Mouse (Mus musculus): Measurements from ENCODE around the gene Slc51b. TPM values are rescaled to one million over a fixed set of nuclear protein-coding genes. Genes with fewer than 3 reads are reported as not detected.

Gene Slc51b
- polyA plus RNA-seq, 1 experiment from 2014 or later, result not detected

GRCm38 (mm10) chr9:65435211-65435610 is 12.5 kb upstream of the Slc51b start:
- peak; percentile 17; the same call in 1 of the 2 replicates for ATAC-seq (ENCODE audit: low FRiP score, low read depth)
- no peaks in the 10 kb centered on the region for H3K27me3 ChIP-seq
- 0 out of 2 replicates have a peak overlapping the region, but pooled peaks have one; percentile 94 for H3K9ac ChIP-seq
- H3K36me3 ChIP-seq, result peaks cover 5% of the 10 kb centered on the region
- no peak overlapping the region for H3K27ac ChIP-seq (replicated peaks)
- peak overlapping the region; percentile 64 for H3K4me2 ChIP-seq
- 78% methylated on average over 4 of the region's 4 CpGs for WGBS
- no peaks in the 10 kb centered on the region for H3K9me3 ChIP-seq
- H3K4me3 ChIP-seq, result peak overlapping the region; percentile 100; the same call in 1 of the 2 replicates
- peaks cover 9% of the 10 kb centered on the region for H3K4me1 ChIP-seq (replicated peaks)

- H3K27ac ChIP-seq (replicated peaks), result no peak overlapping the region
- no peak overlapping the region for H3K9ac ChIP-seq
- 70% methylated on average over 5 of the region's 5 CpGs for WGBS
- no peak for ATAC-seq (ENCODE audit: low FRiP score, low read depth)
- H3K4me2 ChIP-seq, result no peak overlapping the region
- 0 out of 2 replicates have a peak, but pooled peaks cover 3% of the 10 kb centered on the region for H3K36me3 ChIP-seq
- no peaks in the 10 kb centered on the region for H3K27me3 ChIP-seq
- H3K4me1 ChIP-seq (replicated peaks), result peaks cover 9% of the 10 kb centered on the region
- H3K9me3 ChIP-seq, result no peaks in the 10 kb centered on the region
- H3K4me3 ChIP-seq, result no peak overlapping the region
Observed at GRCm38 (mm10) chr9:65434140-65434539, 11.4 kb upstream of the Slc51b start.

GRCm38 (mm10) chr9:65432236-65432635 is 9.5 kb upstream of the Slc51b start:
- peak; percentile 57; the same call in 1 of the 2 replicates for ATAC-seq (ENCODE audit: low FRiP score, low read depth)

GRCm38 (mm10) chr9:65430921-65431320 is 8.2 kb upstream of the Slc51b start:
- Histone ChIP-seq H3K4me1 (replicated peaks) (no peaks in the 10 kb centered on the region), H3K4me3 (no peak overlapping the region), H3K4me2 (no peak overlapping the region), H3K27me3 (no peaks in the 10 kb centered on the region), H3K9me3 (no peaks in the 10 kb centered on the region), H3K9ac (no peak overlapping the region), H3K36me3 (no peaks in the 10 kb centered on the region), H3K27ac (replicated peaks) (no peak overlapping the region)
- ATAC-seq (ENCODE audit: low FRiP score, low read depth), result no peak
- 93% methylated on average over 5 of the region's 5 CpGs for WGBS

More at GRCm38 (mm10) chr9:65432236-65432635, 9.5 kb upstream of the Slc51b start:
- Histone ChIP-seq H3K9me3 (no peaks in the 10 kb centered on the region), H3K4me2 (no peak overlapping the region), H3K27ac (replicated peaks) (no peak overlapping the region), H3K9ac (no peak overlapping the region), H3K4me1 (replicated peaks) (peaks cover 9% of the 10 kb centered on the region), H3K36me3 (no peaks in the 10 kb centered on the region), H3K4me3 (no peak overlapping the region), H3K27me3 (no peaks in the 10 kb centered on the region)
- under 1% methylated on average over 3 of the region's 3 CpGs for WGBS

GRCm38 (mm10) chr9:65430401-65430800 is 7.6 kb upstream of the Slc51b start:
- Histone ChIP-seq H3K27ac (replicated peaks) (no peak overlapping the region), H3K9me3 (no peaks in the 10 kb centered on the region), H3K27me3 (no peaks in the 10 kb centered on the region), H3K4me1 (replicated peaks) (no peaks in the 10 kb centered on the region), H3K9ac (no peak overlapping the region), H3K4me2 (no peak overlapping the region), H3K36me3 (no peaks in the 10 kb centered on the region), H3K4me3 (no peak overlapping the region)
- no peak for ATAC-seq (ENCODE audit: low FRiP score, low read depth)

- no peak overlapping the region for H3K27ac ChIP-seq (replicated peaks)
- ATAC-seq (ENCODE audit: low FRiP score, low read depth), result no peak
- H3K36me3 ChIP-seq, result no peaks in the 10 kb centered on the region
- WGBS, result 94% methylated on average over 5 of the region's 5 CpGs
- H3K27me3 ChIP-seq, result no peaks in the 10 kb centered on the region
- no peaks in the 10 kb centered on the region for H3K4me1 ChIP-seq (replicated peaks)
- H3K9me3 ChIP-seq, result no peaks in the 10 kb centered on the region
- no peak overlapping the region for H3K9ac ChIP-seq
- H3K4me2 ChIP-seq, result no peak overlapping the region
- no peak overlapping the region for H3K4me3 ChIP-seq
Observed at GRCm38 (mm10) chr9:65428003-65428402, 5.2 kb upstream of the Slc51b start.

DNA sequence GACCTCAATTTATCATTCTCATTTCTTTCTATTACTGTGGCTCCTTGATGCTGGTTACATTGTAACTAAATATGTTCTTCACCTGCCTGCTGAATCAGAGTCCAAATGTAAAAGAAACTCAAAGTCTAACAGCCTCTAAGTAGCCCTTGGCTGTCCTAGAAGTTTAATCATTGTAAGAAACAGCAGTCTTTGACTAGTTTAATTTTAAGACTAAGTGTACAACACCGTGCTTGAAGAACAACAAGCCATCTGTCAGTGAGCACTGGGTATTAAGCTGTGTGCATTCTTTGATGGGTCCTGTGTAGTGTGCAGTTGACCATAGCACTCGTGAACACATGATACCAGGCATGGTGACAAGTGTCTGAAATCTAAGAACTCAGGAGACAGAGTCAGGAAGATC is 4.8 kb upstream of the Slc51b start:
- ATAC-seq (ENCODE audit: low FRiP score, low read depth), result no peak
- Histone ChIP-seq H3K27ac (replicated peaks) (no peak overlapping the region), H3K4me2 (no peak overlapping the region), H3K4me1 (replicated peaks) (no peaks in the 10 kb centered on the region), H3K27me3 (no peaks in the 10 kb centered on the region), H3K4me3 (no peak overlapping the region), H3K9ac (no peak overlapping the region), H3K36me3 (no peaks in the 10 kb centered on the region), H3K9me3 (no peaks in the 10 kb centered on the region)
- 72% methylated on average over 2 of the region's 2 CpGs for WGBS

GRCm38 (mm10) chr9:65424393-65424792 is 1.6 kb upstream of the Slc51b start:
- Histone ChIP-seq H3K4me1 (replicated peaks) (no peaks in the 10 kb centered on the region), H3K27ac (replicated peaks) (no peak overlapping the region), H3K9ac (no peak overlapping the region), H3K36me3 (no peaks in the 10 kb centered on the region), H3K4me3 (no peak overlapping the region), H3K9me3 (no peaks in the 10 kb centered on the region), H3K27me3 (no peaks in the 10 kb centered on the region), H3K4me2 (no peak overlapping the region)
- WGBS, result 45% methylated on average over 3 of the region's 3 CpGs
- no peak for ATAC-seq (ENCODE audit: low FRiP score, low read depth)

DNA sequence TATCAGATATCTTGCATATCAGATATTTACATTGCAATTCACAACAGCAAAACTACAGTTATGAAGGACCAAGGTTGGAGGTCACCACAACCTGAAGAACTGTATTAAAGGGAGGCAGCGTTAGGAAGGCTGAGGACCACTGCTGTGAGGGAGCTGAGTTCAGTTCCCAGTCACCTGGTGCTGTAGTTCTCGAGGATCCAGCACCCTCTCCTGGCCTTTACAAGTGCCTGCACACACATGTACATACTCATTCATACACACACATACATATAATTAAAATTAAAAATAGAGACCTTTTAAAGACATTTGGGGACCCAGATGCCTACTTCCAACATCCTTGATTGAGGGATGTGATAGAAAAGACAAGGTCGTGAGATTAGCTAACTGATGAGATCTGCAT is 3.1 kb downstream of the Slc51b start:
- no peaks in the 10 kb centered on the region for H3K36me3 ChIP-seq
- no peak for ATAC-seq (ENCODE audit: low FRiP score, low read depth)
- no peak overlapping the region for H3K27ac ChIP-seq (replicated peaks)
- no peak overlapping the region for H3K9ac ChIP-seq
- H3K4me3 ChIP-seq, result no peak overlapping the region
- H3K27me3 ChIP-seq, result no peaks in the 10 kb centered on the region
- H3K9me3 ChIP-seq, result no peaks in the 10 kb centered on the region
- 77% methylated on average over 3 of the region's 3 CpGs for WGBS
- H3K4me1 ChIP-seq (replicated peaks), result no peaks in the 10 kb centered on the region
- no peak overlapping the region for H3K4me2 ChIP-seq

GRCm38 (mm10) chr9:65417738-65418137 is 5.0 kb downstream of the Slc51b start:
- Histone ChIP-seq H3K4me1 (replicated peaks) (no peaks in the 10 kb centered on the region), H3K36me3 (no peaks in the 10 kb centered on the region), H3K27me3 (no peaks in the 10 kb centered on the region), H3K4me3 (no peak overlapping the region), H3K9me3 (no peaks in the 10 kb centered on the region), H3K9ac (no peak overlapping the region), H3K4me2 (no peak overlapping the region), H3K27ac (replicated peaks) (no peak overlapping the region)
- ATAC-seq (ENCODE audit: low FRiP score, low read depth), result no peak
- 38% methylated on average over 3 of the region's 3 CpGs for WGBS

GRCm38 (mm10) chr9:65411326-65411725 is 11.4 kb downstream of the Slc51b start:
- Histone ChIP-seq H3K27ac (replicated peaks) (no peak overlapping the region), H3K9me3 (no peaks in the 10 kb centered on the region), H3K9ac (no peak overlapping the region), H3K4me2 (no peak overlapping the region), H3K4me1 (replicated peaks) (no peaks in the 10 kb centered on the region), H3K36me3 (no peaks in the 10 kb centered on the region), H3K27me3 (no peaks in the 10 kb centered on the region), H3K4me3 (no peak overlapping the region)
- no peak for ATAC-seq (ENCODE audit: low FRiP score, low read depth)
- 73% methylated on average over 3 of the region's 3 CpGs for WGBS

- H3K9ac ChIP-seq, result no peak overlapping the region
- WGBS, result 98% methylated on average over 8 of the region's 8 CpGs
- no peaks in the 10 kb centered on the region for H3K27me3 ChIP-seq
- no peak overlapping the region for H3K4me3 ChIP-seq
- ATAC-seq (ENCODE audit: low FRiP score, low read depth), result no peak
- no peak overlapping the region for H3K4me2 ChIP-seq
- H3K4me1 ChIP-seq (replicated peaks), result no peaks in the 10 kb centered on the region
- no peaks in the 10 kb centered on the region for H3K9me3 ChIP-seq
- H3K36me3 ChIP-seq, result no peaks in the 10 kb centered on the region
- H3K27ac ChIP-seq (replicated peaks), result no peak overlapping the region
Observed at GRCm38 (mm10) chr9:65410378-65410777, 12.4 kb downstream of the Slc51b start.

DNA sequence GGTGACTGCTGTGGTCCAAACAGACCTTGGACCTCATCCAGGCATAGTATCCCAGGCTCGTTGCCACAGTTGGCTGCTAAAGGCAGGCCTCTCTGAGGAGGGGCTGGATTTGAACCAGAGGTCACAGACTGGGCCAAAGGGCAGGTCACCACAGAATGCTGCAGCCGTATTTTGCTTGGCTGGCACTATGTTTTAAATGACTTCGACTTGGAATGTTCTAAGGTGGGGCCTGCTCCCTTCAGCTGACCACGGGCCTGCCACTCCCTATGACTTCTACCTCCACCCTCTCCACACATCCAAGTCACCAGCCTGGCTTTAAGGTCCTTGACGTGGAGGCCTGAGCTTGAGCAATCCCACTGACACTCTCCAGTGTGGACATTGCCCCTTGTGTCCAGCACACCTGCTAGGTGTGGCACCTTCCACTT is 13.9 kb downstream of the Slc51b start:
- H3K27ac ChIP-seq (replicated peaks), result no peak overlapping the region
- 72% methylated on average over 5 of the region's 5 CpGs for WGBS
- no peak overlapping the region for H3K4me2 ChIP-seq
- H3K36me3 ChIP-seq, result no peaks in the 10 kb centered on the region
- H3K4me1 ChIP-seq (replicated peaks), result peaks cover 3% of the 10 kb centered on the region; the same call in 1 of the 2 replicates
- H3K9ac ChIP-seq, result no peak overlapping the region
- H3K9me3 ChIP-seq, result no peaks in the 10 kb centered on the region
- no peaks in the 10 kb centered on the region for H3K27me3 ChIP-seq
- ATAC-seq (ENCODE audit: low FRiP score, low read depth), result no peak
- H3K4me3 ChIP-seq, result no peak overlapping the region

All from hindbrain, embryonic 15.5 days (tissue).